Mouse (Mus musculus) left cerebral cortex, postnatal 25 days (tissue): ENCODE data around the gene Ranbp17. TPM values are rescaled to one million over a fixed set of nuclear protein-coding genes. Genes with fewer than 3 reads are reported as not detected.
A peak's percentile ranks its signal among the peaks of the same experiment; 100 is the strongest.

Experiments used
- DNase-seq, 2 experiments: peaks; one replicate each; pipeline ENCODE4 v3.0.0; 2022; ENCODE audit warnings: low spot score in 2 of 2, mixed read lengths in 1 of 2
- intact Hi-C: fragments of 180-260 bp; cut with DNase I; formaldehyde crosslinking; loops from one replicate; pipeline ENCODE4 v1.15.1; 2025
- total RNA-seq, 2 experiments: library from RNA; stranded (reverse); gene quantifications; 2 replicates each; pipeline ENCODE4 v1.2.3; 2021

The Ranbp17 gene
- total RNA-seq, 2 experiments from 2014 or later: 6.0 to 8.0 TPM

DNA sequence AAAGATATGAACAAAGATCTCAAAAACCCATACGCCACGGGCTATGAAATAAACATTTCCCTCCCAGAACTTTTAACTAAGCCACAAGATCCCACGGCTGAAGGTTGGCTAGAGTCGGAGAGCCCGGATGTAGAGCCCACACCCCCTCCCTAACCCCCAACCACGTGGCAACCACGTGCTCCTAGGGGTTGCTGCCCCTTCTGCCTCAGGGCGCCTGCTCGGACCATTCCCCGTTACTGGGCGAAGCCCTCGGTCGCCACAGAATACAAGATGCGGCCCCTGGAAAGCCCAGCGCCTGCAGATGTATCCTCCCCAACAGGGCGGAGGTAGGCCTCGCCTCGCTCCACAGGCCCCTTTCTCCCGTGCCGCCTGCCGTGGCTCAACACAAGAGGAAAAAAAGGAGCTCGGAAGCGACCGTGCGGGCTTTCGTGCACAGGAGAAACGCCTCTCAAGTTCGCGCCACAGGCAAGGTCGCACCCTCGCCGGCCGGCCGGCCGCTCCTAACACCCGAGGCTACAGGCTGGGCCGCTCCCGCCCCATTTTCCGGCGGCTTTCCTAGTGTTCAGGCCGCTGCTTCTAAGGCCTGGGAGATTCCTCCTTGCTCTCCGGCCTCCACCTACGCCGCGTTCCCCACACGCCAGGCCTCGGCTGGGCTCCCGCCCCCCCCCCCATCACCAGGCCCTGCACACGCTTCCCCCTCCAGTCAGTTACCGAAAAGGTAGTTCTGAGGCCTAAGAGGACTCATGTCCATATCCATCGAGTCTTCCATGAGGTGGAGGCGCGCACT is 351.1 kb downstream of the Ranbp17 start:
- intact Hi-C loops: no loop called here
- peak; percentile 56 to 61 for DNase-seq

Other genes with a start within 250 kb of the Ranbp17 start
- gene Gm12117, start 237.0 kb downstream of the Ranbp17 start, total RNA-seq: under 1 TPM in 1 of 2 experiments, not detected in 1; 0.50 TPM
- not detected for gene Gabrp, start 65.2 kb upstream of the Ranbp17 start, total RNA-seq
- gene D130052B06Rik, start 85.6 kb upstream of the Ranbp17 start, total RNA-seq: not detected